ENCODE assay signal across 11 mouse cellular contexts in the genomic region with DNA sequence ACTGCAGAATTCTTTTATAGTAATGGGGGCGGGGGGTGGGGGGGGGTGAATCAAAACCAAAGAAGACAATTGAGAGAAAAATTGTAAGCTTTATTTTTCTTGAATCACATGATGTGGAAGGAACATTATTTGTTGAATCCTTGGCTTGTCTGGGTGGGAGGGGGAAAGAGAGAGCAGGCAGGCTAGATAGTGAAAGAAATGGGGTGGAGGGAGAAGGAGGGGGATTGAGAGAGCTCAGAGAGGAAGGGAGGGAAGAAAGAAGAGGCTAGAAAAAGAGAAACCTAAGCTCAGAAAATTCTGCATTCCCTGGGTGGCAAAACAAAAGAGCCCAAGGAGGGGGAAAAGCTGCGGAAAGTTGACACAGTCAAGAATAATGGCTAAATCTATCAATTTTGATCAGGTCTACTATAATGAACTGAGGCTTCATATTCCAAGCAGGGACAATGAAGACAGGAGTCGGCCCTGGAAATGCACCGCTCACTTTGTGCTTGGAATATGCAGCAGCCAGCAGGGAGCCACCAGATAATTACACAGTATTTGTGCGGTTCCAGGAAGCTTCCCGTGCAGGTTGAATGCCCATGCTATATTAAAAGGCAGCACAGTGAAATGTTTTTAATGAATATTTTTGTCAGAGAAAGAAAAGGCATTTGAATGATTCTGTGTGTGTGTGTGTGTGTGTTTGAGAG.
DNase-seq lines count a peak whose midpoint lies in the region; ATAC-seq and TF ChIP-seq lines count a peak whose summit lies in the region.
"Had no signal": no experiment of that assay in that cellular context is flagged by ENCODE, and none has a peak within 500 bp of the region (broad histone marks: within the 10 kb centered on the region; RNA-seq: fewer than 3 reads in every experiment).

No protein-coding gene starts in this region.

- peak; percentile 68 for ATAC-seq in hindbrain, embryonic 11.5 days (ENCODE audit: low FRiP score)
- ATAC-seq in midbrain, embryonic 16.5 days, result peak; percentile 86
- no peak for ATAC-seq in intestine, postnatal 0 days

- H3K27ac ChIP-seq in hindbrain, embryonic 11.5 days (ENCODE audit: low read depth, low read length), result peak overlapping the region; percentile 79
- peak overlapping the region; percentile 73 for H3K27ac ChIP-seq in midbrain, embryonic 16.5 days (ENCODE audit: low read length)
- H3K27ac ChIP-seq in intestine, postnatal 0 days (ENCODE audit: low read depth, low read length), result no peak overlapping the region

- no peaks in the 10 kb centered on the region for H3K27me3 ChIP-seq in hindbrain, embryonic 11.5 days (ENCODE audit: control insufficient read depth, insufficient read depth, low read length)
- H3K27me3 ChIP-seq in midbrain, embryonic 16.5 days (ENCODE audit: control insufficient read depth, insufficient read depth, low read depth, low read length), result no peaks in the 10 kb centered on the region
- H3K27me3 ChIP-seq in intestine, postnatal 0 days (replicated peaks; ENCODE audit: control insufficient read depth, insufficient read depth, low read length), result no peaks in the 10 kb centered on the region

- DNase-seq in brain, embryonic 14.5 days (ENCODE audit: low read depth), result peak; percentile 90
- DNase-seq in embryo, embryonic 9.5 days (ENCODE audit: extremely low spot score), result peak; percentile 14
- DNase-seq in hindbrain, embryonic 11.5 days (ENCODE audit: low spot score), result peak; percentile 37
- no peak for DNase-seq in heart, adult 9 months (ENCODE audit: low spot score in 2 of 2)
- no peak for DNase-seq in urinary bladder, postnatal 4 days (ENCODE audit: low spot score in 2 of 2)
- DNase-seq: heart, postnatal 36 days; kidney, postnatal 10 days; lung, adult 2 months had no signal

- H3K36me3 ChIP-seq in hindbrain, embryonic 11.5 days (ENCODE audit: control insufficient read depth, insufficient read depth, low read length), result no peaks in the 10 kb centered on the region
- H3K36me3 ChIP-seq in midbrain, embryonic 16.5 days (ENCODE audit: control insufficient read depth, insufficient read depth, low read length), result no peaks in the 10 kb centered on the region
- no peaks in the 10 kb centered on the region for H3K36me3 ChIP-seq in intestine, postnatal 0 days (ENCODE audit: control insufficient read depth, insufficient read depth)

- peaks cover 4% of the 10 kb centered on the region for H3K4me1 ChIP-seq in hindbrain, embryonic 11.5 days (replicated peaks; ENCODE audit: control insufficient read depth, insufficient read depth, low read length)
- H3K4me1 ChIP-seq in midbrain, embryonic 16.5 days (ENCODE audit: control insufficient read depth, insufficient read depth, low read length), result peaks cover 13% of the 10 kb centered on the region
- no peaks in the 10 kb centered on the region for H3K4me1 ChIP-seq in intestine, postnatal 0 days (replicated peaks; ENCODE audit: control insufficient read depth, insufficient read depth, low read length)

- no peak overlapping the region for H3K4me2 ChIP-seq in hindbrain, embryonic 11.5 days (replicated peaks; ENCODE audit: low read depth, low read length)
- peak overlapping the region; percentile 34 for H3K4me2 ChIP-seq in midbrain, embryonic 16.5 days (ENCODE audit: low read length)
- H3K4me2 ChIP-seq in intestine, postnatal 0 days (replicated peaks; ENCODE audit: low read depth), result no peak overlapping the region

- 0 out of 2 replicates have a peak overlapping the region, but pooled peaks have one; percentile 23 for H3K9ac ChIP-seq in hindbrain, embryonic 11.5 days (ENCODE audit: low read depth, low read length)
- peak overlapping the region; percentile 2; the same call in 1 of the 2 replicates for H3K9ac ChIP-seq in midbrain, embryonic 16.5 days (ENCODE audit: low read depth, low read length)
- no peak overlapping the region for H3K9ac ChIP-seq in intestine, postnatal 0 days (ENCODE audit: low read depth, low read length)

- no peak for TF ChIP-seq CTCF in brain, embryonic 14.5 days (IDR thresholded peaks at IDR 0.05; ENCODE audit: borderline replicate concordance, extremely low read depth, insufficient read depth, insufficient read length)
- no peak for TF ChIP-seq CTCF in intestine, postnatal 0 days (IDR thresholded peaks at IDR 0.05; ENCODE audit: low read depth)

- H3K4me3 ChIP-seq in hindbrain, embryonic 11.5 days (ENCODE audit: low read depth, low read length), result no peak overlapping the region
- H3K4me3 ChIP-seq in midbrain, embryonic 16.5 days (ENCODE audit: low read depth, low read length), result 0 out of 2 replicates have a peak overlapping the region, but pooled peaks have one; percentile 6
- H3K4me3 ChIP-seq in intestine, postnatal 0 days (ENCODE audit: low read depth, low read length), result no peak overlapping the region
- H3K4me3 ChIP-seq: erythroblast, embryonic 14.5 days had no signal

- H3K9me3 ChIP-seq in hindbrain, embryonic 11.5 days (ENCODE audit: control insufficient read depth, low read length), result no peaks in the 10 kb centered on the region
- H3K9me3 ChIP-seq in midbrain, embryonic 16.5 days (replicated peaks; ENCODE audit: control insufficient read depth, low read length, poor library complexity, severe bottlenecking), result no peaks in the 10 kb centered on the region
- no peaks in the 10 kb centered on the region for H3K9me3 ChIP-seq in intestine, postnatal 0 days (ENCODE audit: control insufficient read depth)

- 18% methylated on average over 6 of the region's 6 CpGs for WGBS in hindbrain, embryonic 11.5 days
- 11% methylated on average over 6 of the region's 6 CpGs for WGBS in midbrain, embryonic 16.5 days
- 64% methylated on average over 6 of the region's 6 CpGs for WGBS in intestine, postnatal 0 days

- TF ChIP-seq POLR2A in brain, embryonic 14.5 days (IDR thresholded peaks at IDR 0.05; ENCODE audit: borderline replicate concordance, extremely low read depth, insufficient read depth, insufficient read length, poor library complexity, severe bottlenecking), result no peak

Comparison
In these comparisons a context has a peak if more than half of its experiments do, and no peak if none do; other contexts are left out.
1. DNase-seq: peak in brain, embryonic 14.5 days (single experiment), embryo, embryonic 9.5 days (single experiment) and hindbrain, embryonic 11.5 days (single experiment); none in heart, adult 9 months (0 of 2) and urinary bladder, postnatal 4 days (0 of 2).